Mouse (Mus musculus) brain, embryonic 14.5 days (tissue): ENCODE data around the gene Tbxa2r. TPM values are rescaled to one million over a fixed set of nuclear protein-coding genes. Genes with fewer than 3 reads are reported as not detected.

Source experiments
- DNase-seq: peaks from one replicate; pipeline ENCODE4 v3.0.0-alpha.2; 2011; ENCODE audit warnings: low read depth
- CTCF ChIP-seq: fragments of 200-500 bp; IDR thresholded peaks from 2 replicates; pipeline ENCODE4 v1.5.1; 2012; ENCODE audit warnings: inconsistent platforms, mild to moderate bottlenecking, moderate library complexity, borderline replicate concordance; ENCODE audit not compliant: insufficient read depth, insufficient read length; ENCODE audit errors: extremely low read depth
- POLR2A ChIP-seq: fragments of 200-500 bp; IDR thresholded peaks from 2 replicates; pipeline ENCODE4 v1.6.1; 2012; ENCODE audit warnings: mild to moderate bottlenecking, inconsistent platforms, borderline replicate concordance; ENCODE audit not compliant: poor library complexity, insufficient read depth, insufficient read length, severe bottlenecking; ENCODE audit errors: extremely low read depth
- polyA plus RNA-seq: library from polyadenylated mRNA; depleted of rRNA; stranded (reverse); fragments of >200 nt; gene quantifications from 2 replicates; pipeline ENCODE4 v1.2.3, GENCODE M21; 2012

Gene Tbxa2r
- polyA plus RNA-seq, 1 experiment, result 5.3 TPM

DNA sequence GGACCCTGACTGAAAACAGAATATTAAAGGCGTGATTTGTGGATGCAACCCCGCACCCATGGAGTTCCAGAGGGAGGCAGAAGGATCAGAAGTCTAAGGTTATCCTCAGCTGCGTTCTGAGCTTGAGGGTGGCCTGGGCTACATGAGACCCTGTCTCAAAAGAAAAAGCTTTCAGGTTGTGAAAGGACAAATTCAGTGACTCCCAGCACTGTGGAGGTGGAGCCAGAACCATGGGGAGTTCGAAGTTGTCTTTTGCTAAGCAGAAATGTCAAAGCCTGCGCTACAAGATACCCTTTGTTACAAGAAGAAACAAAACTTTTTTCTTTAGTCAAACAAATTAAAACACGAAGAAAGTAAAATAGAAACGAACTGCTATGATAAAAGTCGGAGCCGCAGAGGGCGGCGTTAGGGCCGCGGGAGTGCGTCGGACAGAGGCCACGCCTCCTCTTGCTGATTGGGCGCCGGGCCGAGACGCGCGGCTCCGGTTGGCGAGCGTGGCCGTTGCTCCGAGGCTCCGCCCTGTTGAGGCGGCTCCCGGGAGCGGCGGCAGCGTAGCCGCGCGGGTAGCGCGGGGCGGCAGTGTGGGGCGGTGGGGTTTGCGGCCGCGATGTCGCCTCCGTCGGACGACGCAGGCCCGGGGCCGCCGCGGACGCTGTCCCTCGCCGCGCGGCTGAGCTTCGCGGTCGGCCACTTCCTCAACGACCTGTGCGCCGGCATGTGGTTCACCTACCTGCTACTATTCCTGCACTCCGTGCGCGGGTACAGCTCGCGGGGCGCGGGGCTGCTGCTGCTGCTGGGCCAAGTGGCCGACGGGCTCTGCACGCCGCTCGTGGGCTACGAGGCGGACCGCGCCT is 28.7 kb downstream of the Tbxa2r start, which contains the start of gene Mfsd12:
Mfsd12 (plus strand) TSS at position 501 of the 854 bp plus-strand sequence.
- TF ChIP-seq POLR2A, result peak; percentile 79
- no peak for TF ChIP-seq CTCF
- peak; percentile 96 for DNase-seq

GRCm38 (mm10) chr10:81358209-81358608 is 29.7 kb downstream of the Tbxa2r start:
- no peak for DNase-seq
- no peak for TF ChIP-seq CTCF
- TF ChIP-seq POLR2A, result no peak

DNA sequence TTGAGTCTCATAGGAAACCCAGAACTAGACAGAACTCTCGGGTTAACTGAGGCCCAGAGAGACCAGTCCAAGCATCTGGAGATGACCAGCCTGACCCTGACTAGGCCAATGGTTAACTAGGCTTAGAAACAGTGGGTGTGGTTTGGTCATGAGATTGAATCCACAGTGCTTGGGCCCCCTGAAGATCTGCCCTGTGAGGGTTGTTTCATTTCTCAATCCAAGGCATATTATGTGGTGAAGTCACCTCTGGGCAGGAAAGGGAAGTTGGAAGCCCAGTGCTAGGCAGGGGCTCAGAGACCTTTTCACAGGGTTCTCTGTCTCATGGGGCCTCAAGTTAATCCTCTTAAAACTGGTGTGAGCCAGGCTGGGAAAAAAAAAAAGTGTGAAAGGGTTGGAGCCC is 30.3 kb downstream of the Tbxa2r start:
- TF ChIP-seq CTCF (no peak), POLR2A (no peak)
- no peak for DNase-seq

- no peak for TF ChIP-seq POLR2A
- no peak for TF ChIP-seq CTCF
- DNase-seq, result no peak
These were observed 32.2 kb downstream of the Tbxa2r start for GRCm38 (mm10) chr10:81360721-81361120.

DNA sequence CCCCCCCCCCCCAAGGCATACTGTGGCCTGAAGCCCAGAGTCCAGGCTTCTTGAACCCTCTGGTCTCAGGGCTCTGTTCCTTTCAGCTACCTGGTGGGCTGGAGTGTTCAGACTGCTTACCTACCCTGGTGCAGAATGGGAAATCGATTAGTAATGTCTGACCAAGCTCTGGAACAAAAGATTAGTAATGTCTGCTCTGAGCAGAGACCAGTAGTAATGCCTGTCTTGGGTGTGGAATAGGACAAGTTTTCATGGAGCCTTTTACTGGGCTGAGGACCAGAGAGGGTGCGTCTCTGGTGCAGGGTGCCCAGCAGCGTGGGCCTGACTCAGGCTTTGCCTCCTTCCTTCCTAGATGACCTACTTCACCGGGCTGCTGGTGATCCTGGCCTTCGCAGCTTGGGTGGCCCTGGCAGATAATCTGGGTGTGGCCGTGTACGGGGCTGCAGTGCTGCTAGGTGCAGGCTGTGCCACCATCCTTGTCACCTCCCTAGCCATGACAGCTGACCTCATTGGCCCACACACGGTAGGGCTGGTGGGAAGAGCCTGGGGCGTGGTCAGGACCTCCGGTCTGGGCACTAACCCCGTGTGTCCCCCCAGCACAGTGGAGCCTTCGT is 33.9 kb downstream of the Tbxa2r start:
- no peak for DNase-seq
- TF ChIP-seq POLR2A (no peak), CTCF (no peak)

- DNase-seq, result no peak
- no peak for TF ChIP-seq CTCF
- no peak for TF ChIP-seq POLR2A
These were observed 35.2 kb downstream of the Tbxa2r start for GRCm38 (mm10) chr10:81363436-81364346.

GRCm38 (mm10) chr10:81364666-81365065 is 36.1 kb downstream of the Tbxa2r start:
- DNase-seq, result no peak
- TF ChIP-seq POLR2A (no peak), CTCF (no peak)

DNA sequence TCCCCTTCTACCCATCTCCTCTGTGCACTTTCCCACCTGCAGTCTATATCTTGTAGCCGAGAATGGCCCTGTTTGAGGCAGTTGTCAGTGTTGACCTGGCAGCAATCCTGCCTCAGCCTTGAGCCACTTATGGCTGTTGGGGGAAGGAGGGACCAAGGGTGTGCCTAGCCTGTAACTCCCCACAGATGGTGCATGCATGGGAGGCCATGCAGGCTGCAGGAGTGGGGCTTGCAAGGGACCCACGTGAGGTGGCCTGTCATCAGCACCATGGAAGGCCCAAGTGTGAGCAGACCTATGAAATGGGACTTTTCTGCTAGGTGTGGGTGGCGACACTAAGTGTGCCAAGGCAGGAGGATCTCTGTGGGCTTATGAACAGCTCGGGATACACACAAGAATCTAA is 36.5 kb downstream of the Tbxa2r start:
- no peak for DNase-seq
- TF ChIP-seq CTCF, result no peak
- no peak for TF ChIP-seq POLR2A

DNA sequence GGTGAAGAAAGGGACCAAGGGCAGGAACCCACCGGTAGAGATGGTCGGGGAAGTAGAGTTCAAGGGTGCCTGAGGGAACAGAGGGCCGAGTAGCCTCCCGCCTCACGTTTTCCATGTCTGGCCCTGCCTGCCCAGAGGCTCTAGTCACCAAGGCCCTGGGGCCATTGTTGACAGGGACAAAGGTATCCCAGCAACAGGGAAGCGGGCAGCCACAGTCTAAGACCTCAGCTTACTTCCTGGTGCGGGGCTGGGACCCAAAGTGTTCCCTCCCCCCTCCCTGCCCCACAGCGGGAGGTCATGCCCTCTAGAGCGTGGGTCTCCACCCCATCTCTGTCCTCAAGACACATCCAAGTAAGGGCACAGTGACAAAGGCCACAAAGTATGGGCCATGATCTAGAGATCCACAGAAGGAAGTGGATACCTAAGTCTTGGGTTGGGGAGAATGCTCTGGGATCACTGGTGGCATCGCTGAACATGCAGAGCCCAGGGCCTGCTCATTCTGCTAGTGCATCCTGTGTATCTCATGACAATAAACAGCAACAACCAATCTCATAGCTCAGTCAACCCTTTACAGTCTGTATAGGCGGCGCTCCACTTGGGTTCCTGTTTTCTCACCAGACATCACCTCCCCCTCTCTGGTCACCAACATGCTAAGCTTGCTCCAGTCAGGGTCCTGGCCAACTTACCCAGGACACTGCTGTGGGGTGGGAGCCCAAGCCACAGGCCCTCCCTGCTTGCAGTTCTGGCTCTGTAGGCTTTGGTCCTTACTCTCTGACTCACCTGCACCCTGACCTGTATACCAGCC is 37.3 kb downstream of the Tbxa2r start, which contains the start of gene 4930404N11Rik:
4930404N11Rik (minus strand) TSS at position 145 of the 805 bp plus-strand sequence.
- no peak for TF ChIP-seq POLR2A
- no peak for TF ChIP-seq CTCF
- DNase-seq, result peak; percentile 47
